Mouse (Mus musculus) naive thymus-derived CD4-positive, alpha-beta T cell, adult 2 months (primary cell): Measurements from ENCODE around the gene Tnfsf10.
"Not testable (repeated sequence)": the region's sequence is repeated elsewhere in the genome, so short reads cannot be mapped to it uniquely, and the experiment has no call there.

Experiments
- DNase-seq: peaks from one replicate; pipeline ENCODE4 v3.0.0-alpha.2; 2011; ENCODE audit warnings: low read depth

Tnfsf10 gene

GRCm38 (mm10) chr3:27316559-27317287 is at the start of gene Tnfsf10:
Gene Tnfsf10 (plus strand): TSS chr3:27317028.
- DNase-seq = peak; percentile 84

- DNase-seq = no peak
These were observed 49.5 kb upstream of the Tnfsf10 start for GRCm38 (mm10) chr3:27267327-27267726.

DNA sequence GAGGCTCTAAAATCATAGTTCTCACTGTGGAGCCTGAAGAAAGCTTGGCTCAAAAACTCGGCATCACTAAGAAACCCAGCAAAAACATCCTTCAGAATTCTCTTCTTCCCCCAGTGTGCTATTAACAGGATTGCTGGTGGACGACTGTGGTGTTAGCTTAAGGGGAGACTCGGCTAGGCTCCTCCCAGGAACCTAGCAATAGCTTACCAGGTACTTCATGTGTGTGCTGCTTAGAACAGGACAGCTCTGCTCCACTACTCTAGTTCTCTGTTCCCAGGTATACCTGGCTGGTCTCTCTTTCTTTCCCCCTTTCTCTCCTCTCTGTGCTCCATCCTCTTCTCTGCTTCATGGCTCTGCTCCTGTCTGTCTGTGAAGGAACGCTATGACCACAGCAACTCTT is 48.9 kb upstream of the Tnfsf10 start:
- no peak for DNase-seq

DNA sequence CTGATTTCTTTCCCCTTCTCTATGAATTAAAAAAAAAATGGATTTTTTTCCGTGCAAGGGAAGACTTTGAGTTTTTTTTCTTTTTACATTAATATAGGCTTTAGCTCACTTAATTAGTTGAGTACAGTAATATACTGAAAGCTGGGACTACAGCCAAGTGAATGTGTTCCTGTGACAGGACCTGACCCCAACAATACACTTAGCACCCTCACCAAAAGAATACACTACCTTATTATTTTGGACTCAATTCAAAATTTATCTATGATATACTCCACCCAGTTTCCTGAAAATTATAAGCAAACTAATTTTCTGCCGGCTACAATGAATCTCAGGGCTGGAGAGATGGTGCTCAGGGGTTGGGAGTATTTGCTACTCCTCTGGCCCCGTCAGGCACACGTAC is 47.7 kb upstream of the Tnfsf10 start:
- no peak for DNase-seq

DNA sequence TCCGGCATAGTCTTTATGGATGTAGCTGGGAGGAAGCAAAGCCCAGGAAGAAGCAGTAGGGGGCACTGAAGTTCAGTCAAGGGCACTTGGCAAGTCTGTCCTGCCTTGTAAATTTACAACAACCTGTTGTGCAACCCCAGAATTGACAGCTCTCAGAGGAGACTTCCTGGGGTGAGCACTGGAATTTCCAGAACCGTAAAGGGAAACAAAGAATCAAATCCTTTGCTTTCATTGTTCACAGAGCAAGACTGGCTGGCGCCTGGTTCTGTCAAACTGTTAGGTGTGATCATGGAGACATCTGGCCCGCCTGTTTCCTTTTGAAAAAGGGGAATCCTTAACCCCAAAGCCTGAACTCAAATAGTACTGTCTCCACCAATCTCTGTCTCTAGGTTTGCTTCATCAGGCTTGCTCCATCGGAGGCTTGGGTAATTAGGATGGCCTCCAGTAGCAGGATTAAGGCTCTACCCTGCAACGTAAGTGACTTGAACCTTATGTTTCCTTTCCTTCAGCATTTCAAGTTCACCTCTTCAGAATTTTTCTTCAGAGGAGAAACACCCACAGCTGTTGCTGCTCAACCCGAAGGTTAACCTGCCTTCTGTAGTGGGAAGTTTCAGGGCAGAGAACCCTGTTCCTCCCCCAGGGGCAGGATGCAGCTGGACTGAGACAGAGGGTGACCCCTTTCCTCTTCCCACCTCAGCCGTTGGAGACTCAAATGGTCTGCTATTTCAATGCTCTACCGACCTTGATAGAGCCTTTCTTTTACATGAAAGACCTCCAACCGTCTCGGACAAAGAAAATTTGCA is 46.5 kb upstream of the Tnfsf10 start:
- peak; percentile 33 for DNase-seq

- DNase-seq = no peak
These were observed 43.7 kb upstream of the Tnfsf10 start for GRCm38 (mm10) chr3:27272926-27273745.

GRCm38 (mm10) chr3:27279286-27279925 is 37.4 kb upstream of the Tnfsf10 start:
- DNase-seq = not testable (repeated sequence)

GRCm38 (mm10) chr3:27280280-27280749 is 36.5 kb upstream of the Tnfsf10 start:
- no peak for DNase-seq

GRCm38 (mm10) chr3:27283071-27283713 is 33.6 kb upstream of the Tnfsf10 start:
- DNase-seq = no peak

DNA sequence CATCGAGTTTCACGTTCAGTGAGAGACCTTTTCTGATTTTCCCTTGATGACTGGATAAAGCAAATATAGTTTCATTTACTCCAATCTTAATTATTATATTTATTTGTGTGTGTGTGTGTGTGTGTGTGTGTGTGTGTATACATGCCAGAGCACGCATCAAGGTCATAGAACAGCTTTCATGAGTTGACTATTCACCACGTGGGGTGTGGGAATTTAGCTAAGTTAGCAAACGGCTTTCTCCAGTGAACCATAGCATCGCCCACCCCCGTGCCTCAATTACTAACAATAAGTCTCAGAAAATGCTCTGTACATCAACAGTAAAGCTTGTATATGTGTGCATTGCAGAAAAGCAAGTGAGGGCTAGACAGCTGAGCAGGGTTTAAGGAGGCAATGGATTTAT is 33.0 kb upstream of the Tnfsf10 start:
- DNase-seq = no peak

DNA sequence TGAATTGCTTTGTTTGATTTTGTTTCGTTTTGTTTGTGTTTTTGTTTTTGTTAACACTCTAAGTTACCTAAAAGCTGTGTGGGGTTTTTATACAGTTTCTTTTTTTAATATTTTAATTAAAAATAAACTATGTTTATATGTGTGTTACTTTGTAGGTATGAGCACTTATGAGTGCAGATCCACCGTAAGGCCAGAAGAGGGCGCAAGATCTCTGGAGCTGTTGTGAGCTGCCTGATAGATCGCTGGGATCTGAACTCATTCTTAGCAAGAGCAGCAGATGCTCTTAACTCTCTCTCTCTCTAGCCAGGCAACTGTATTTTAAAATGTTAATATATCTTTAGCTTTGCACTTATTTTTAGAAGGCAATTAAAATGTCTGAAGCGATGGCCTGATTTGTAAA is 32.6 kb upstream of the Tnfsf10 start:
- DNase-seq = no peak

DNA sequence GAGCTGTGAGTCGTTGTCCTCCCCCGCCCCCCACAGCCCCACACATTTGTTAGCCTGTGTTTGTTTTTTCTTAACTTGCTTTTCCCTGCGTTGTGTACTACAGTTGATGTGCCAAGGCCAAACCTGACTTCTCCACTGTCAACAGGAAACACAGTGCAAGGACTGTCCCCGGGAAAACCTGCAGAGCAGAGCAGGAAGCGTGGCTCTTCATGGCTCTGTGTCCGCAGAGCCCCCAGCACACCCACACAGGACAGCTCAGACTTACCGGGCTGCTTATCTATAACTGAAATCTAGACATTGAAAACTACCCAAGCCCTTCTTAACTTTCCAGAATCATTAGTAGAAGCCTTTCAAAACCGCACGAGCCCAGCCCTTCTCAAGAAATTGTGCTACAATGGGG is 31.8 kb upstream of the Tnfsf10 start:
- DNase-seq = no peak

DNA sequence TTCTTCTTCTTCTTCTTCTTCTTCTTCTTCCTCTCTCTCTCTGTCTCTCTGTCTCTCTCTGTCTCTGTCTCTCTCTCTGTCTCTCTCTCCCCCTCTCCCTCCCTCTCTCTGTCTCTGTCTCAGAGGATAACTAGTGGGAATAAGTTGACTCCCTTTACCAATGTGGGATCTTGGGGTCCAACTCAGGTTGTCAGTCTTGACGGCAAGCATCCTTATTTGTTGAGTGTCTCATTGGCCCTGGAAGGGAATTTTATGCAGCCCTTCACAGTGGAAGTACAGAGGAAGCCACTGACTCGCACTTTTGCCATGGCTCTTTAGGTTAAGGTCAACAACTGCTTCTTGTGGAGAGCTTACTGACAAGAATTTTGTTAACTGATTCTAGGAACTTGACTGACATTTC is 28.5 kb upstream of the Tnfsf10 start:
- no peak for DNase-seq

DNA sequence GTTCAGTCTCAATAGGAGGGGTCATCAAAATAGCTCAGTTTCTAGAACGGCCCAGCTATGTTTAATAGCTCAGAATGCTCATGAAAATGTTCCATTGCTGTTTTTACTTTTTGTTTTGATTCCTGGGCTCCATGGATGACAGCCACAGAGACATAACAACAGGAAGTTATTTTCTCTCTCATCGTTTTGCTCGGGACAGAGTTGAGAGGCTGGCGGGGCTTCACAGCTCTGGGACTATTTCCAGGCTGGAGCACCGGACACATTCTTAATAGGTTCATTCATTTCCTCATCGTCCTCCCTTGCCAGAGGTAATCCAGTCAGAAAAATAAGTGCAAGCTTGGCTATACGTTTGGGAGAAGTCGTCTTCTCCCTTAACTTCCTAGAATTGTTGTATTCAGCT is 27.9 kb upstream of the Tnfsf10 start:
- no peak for DNase-seq

DNA sequence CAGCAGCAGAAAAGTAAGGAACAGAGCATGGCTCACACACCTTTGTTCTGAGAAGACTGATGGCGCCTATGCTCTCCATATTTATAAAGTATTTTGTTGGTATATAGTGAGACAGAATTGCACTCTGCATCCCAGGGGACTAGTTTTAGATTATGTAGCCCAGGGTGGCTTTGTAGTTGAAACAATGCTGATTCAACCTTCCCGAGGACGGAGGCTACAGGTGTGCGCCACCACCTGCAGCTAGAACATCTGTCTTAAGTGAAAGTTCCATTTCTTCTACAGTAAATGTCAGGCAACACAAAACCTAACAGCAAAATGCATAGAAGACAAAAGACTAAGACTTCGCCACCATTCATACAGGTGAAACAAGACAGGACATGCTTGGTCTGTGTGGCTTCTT is 26.5 kb upstream of the Tnfsf10 start:
- no peak for DNase-seq

DNA sequence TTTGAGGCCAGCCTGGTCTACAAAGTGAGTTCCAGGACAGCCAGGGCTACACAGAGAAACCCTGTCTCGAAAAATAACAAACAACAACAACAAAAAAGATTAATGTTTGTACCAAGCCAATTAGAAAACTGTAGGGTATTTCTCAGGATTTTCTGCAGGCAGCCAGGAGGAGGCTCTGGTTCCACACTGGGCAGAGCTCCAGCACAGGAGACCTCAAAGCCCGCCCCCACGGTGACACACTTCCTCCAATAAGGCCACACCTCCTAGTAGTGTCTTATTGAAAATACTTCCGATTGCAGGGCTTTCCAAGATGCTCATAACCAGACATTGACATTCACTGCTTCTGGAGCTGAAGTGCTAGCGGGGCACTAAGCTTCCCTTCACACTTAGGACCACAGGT is 25.9 kb upstream of the Tnfsf10 start:
- DNase-seq = not testable (repeated sequence)

- DNase-seq = not testable (repeated sequence)
These were observed 25.4 kb upstream of the Tnfsf10 start for GRCm38 (mm10) chr3:27291411-27291810.

DNA sequence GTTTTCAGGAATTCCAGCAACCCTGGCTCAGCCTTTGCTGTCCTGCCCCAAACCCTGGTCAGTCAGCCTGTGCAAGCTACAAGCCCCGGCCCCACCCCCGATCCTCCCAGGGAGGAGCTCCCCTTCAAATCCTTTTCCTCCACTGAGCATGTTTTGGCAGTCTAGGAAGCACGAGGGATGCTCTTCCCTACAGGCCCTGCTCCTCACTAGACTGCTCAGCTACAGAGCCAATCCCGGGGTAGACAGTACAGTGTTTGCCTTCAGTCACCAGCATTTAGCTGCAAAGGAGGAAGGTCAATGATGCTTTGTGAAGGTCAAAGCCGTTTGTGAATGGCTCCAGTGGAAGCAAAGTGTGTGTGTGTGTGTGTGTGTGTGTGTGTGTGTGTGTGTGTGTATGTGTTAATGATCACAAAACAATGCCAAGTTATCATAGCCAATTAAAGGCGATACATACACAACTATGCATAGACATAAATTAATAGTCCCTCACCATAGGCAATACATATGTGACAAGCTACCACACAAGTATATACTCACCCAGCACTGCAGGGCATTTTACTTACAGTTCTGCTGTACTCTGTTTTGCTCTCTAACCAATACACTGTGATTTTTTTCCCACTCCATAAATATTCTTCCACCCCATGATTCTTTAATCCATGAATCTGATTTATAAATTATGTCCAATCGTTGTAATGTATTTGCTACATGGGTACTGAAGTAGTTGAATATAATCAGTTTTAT is 23.0 kb upstream of the Tnfsf10 start:
- no peak for DNase-seq

GRCm38 (mm10) chr3:27300451-27300850 is 16.4 kb upstream of the Tnfsf10 start:
- no peak for DNase-seq

DNA sequence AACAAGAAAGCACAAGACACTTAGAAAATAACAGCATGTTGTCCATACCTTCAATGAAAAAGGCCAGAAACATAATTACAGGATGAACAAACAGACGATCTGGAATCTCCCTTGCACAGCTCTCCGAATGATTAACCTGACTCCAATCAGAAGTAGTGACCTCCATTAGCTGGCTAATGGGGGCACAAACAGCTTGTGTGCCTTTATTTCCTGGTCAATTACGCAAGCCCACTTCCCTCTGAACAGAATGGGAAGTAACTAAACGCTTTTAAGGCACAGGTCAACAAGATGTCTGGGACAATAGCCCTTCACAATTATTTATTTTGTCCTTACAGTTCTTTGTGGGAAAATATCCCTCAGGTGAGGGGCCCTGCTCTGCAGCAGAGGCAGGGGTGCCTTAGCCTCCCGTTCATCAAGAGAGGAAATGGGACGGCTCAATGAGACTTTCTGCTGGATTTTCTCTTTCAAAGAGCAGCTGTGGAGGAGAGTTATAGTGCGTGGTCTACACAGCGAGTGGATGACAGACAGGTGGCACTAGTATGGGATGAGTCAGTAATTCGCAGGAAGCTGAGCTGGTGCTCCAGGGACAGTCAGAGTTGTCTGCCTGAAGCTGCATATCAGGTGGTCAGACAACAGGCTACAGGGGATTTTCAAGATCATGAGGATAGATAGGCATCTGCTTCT is 14.3 kb upstream of the Tnfsf10 start:
- DNase-seq = no peak
